Mouse (Mus musculus) adrenal gland, postnatal 10 days (tissue): ENCODE measurements around the gene Hist1h1b. TPM values are rescaled to one million over a fixed set of nuclear protein-coding genes. Genes with fewer than 3 reads are reported as not detected.

Experiments
- DNase-seq: peaks from one replicate; pipeline ENCODE4 v3.0.0; 2021; ENCODE audit warnings: mixed read lengths
- total RNA-seq, 2 experiments: library from RNA; stranded (reverse); gene quantifications; 2 replicates each; pipeline ENCODE4 v1.2.3; 2021

The Hist1h1b gene
- total RNA-seq, 2 experiments from 2014 or later = 179 to 219 TPM

DNA sequence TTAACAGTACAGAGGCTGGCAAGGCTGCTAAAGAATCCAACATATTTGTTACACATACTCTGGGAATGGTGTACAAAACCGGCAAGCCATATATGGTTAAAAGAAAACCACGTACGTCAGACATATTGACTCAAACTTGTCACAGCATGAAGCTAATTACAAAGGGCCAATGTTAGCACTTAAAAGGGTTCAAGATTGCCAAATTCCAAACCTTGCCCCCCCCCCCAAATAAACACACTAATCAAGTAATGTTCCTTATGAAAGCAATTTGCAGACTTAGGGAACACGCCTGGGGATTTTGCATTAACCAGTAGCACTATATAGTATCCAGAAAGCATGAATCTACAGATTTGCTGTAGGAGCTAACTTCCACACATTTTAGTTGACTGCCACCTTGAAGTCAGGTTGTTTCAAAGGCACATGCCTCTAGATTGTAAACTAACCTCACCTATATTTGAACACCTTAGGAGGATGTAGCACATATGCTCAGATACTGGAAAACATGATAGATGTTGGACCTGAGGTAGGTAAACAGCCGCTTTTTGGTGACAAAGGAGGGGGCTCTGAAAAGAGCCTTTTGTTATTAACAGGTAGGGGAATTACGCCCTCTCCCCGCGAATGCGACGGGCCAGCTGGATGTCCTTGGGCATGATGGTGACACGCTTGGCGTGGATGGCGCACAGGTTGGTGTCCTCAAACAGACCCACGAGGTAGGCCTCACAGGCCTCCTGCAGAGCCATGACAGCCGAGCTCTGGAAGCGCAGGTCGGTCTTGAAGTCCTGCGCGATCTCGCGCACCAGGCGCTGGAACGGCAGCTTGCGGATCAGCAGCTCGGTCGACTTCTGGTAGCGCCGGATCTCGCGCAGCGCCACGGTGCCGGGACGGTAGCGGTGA is 2.2 kb upstream of the Hist1h1b start:
- peak; percentile 15 for DNase-seq

DNA sequence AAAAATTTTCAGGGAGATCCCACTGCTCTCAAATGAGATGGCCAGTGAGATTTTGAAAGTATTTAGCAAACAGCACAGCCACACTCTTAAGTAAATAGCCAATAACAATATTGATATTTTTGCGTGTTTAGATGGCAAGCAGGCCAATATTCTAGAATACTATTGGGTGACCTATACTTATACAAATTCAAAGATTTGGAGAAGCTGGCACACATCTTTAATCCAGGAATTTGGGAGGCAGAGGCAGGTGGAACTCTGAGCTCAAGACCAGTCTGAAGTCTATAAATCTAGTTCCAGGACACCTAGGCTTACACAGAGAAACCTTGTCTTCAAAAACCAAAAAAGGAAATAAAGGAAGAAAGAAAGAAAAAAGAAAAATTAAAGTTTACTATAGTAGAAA is 1.2 kb upstream of the Hist1h1b start:
- no peak for DNase-seq

DNA sequence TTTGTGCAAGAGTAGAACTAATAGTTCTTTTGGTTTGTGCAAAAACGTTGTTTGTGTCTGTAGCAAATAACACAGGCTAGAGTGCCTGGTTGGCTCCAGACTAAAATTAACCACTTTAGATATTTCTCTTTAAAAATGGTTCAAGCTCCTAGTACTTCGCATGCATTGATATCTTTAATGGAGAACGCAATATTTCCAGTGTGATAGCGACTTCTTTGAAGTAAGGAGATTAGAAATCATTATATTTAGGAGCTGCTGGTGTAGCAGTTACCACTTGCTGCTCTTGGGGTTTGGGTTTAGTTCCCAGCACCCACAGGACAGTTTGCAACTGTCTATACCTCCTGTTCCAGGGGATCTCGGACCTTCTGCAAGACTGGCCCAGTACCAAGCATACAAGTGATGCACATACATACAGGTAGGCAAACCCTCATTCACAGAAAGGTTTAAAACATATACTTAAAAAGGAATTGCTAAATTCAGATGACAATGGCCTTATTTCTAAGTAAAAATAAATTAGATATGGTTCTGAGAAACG is 663 bp upstream of the Hist1h1b start:
- DNase-seq = no peak

DNA sequence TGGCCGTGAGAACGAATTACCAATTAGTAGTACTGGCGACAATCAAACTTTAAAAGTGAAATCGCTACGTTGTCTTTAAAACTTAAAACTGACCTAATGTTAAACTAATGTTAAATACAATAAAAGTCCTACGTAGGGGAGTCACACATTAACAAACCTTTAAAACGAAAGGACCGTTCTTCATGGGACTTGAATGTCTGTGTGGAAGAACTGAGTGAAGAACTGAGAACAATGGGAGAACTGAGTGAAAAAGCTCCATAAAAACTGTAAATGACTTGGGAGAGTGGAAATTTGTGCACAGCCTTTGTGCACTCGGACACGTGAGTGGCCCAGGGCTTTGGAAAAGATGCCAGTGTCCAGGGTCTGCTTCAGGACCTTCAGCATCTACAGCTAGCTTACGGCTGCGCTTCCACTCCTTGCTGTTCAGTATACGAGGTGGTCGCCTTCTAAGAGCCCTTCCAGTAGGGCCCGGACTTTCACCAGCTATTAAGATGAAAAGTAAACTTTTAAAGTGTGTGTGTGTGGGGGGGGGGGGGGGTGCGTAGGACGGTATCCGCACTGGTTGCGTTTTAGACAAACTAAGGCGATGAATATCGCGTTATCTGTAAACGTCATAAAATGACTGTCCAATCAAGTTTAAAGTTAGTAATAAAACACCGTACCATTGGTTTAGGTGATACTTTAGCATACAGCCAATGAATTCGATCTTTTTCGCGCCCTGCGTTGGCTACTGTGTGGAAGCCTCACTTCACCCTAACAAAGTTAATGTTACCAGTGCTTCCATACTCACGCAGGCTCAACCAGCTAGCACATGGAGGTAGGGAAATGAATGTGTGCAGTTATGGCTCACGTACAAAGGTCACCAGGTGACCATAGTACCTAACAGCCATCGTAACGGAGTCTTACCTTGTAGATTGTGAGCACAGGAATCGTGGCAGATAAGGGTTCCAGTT is 1.3 kb downstream of the Hist1h1b start:
- DNase-seq = peak; percentile 71

DNA sequence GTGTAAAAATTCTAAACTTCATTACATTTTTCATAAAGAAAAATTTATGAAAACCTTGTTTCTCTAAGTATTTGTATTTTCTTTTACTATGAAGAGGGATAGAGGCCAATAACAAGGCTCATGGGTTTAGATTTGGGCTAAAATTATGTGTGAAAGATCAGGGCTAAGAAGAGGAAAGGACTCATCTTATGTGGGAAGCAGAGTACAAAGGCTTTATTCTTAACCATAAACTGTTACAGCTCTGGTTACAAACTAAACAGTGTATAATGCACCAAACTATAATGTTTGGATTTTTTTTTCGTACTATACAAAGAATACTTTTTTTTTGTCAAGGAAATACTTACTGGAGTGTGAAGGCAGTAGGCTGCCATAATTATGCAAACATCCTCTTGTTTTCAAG is 24.7 kb downstream of the Hist1h1b start:
- no peak for DNase-seq

DNA sequence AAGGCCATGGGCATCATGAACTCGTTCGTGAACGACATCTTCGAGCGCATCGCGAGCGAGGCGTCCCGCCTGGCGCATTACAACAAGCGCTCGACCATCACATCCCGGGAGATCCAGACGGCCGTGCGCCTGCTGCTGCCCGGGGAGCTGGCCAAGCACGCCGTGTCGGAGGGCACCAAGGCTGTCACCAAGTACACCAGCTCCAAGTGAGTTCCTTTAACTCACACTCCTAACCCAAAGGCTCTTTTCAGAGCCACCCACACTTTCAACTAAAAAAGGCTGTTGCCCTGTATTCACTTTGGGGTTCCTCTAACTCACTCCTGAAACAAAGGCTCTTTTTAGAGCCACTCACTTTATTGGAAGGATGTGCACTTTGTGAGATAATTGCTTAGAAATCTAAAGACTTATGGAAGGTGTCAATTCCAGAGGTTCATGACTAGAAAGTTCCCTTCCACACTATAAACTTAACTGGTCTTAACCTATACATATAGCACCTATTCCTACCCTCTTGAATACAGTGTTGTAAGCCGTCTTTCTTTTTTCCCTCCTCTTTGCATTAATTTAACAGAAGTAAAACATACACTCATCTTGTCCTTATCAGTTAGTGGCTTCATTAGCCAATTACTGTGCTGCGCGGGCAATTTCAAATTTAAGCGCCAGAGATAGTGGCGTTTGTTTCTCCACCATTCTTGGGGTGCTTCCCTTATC is 26.0 kb downstream of the Hist1h1b start:
- peak; percentile 65 for DNase-seq

DNA sequence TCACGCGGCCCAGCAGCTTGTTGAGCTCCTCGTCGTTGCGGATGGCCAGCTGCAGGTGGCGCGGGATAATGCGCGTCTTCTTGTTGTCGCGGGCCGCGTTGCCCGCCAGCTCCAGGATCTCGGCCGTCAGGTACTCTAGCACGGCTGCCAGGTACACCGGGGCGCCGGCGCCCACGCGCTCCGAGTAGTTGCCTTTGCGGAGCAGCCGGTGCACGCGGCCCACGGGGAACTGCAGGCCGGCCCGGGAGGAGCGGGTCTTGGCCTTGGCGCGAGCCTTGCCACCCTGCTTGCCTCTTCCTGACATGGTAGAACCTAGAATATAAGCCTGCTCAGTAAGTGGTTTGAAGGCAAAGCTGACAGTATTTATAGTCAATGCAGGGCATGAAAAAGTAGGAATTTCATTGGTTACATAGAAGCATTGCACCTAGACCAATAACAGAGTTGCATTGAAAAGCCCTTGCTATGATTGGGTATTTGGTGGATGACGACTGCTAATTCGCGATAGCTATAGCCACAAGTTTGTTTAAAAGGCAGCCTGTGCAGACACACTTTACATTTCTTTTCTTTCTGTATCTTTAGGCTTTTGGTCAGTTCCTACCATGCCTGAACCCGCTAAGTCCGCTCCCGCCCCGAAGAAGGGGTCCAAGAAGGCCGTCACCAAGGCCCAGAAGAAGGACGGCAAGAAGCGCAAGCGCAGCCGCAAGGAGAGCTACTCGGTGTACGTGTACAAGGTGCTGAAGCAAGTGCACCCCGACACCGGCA is 26.7 kb downstream of the Hist1h1b start, which contains the start of the genes Hist1h2ak and Hist1h2bn:
Gene Hist1h2ak, minus strand, starts transcription at position 304 of the 762 bp plus-strand sequence.
Gene Hist1h2bn, plus strand, starts transcription at position 600 of the 762 bp plus-strand sequence.
- DNase-seq = peak; percentile 80

DNA sequence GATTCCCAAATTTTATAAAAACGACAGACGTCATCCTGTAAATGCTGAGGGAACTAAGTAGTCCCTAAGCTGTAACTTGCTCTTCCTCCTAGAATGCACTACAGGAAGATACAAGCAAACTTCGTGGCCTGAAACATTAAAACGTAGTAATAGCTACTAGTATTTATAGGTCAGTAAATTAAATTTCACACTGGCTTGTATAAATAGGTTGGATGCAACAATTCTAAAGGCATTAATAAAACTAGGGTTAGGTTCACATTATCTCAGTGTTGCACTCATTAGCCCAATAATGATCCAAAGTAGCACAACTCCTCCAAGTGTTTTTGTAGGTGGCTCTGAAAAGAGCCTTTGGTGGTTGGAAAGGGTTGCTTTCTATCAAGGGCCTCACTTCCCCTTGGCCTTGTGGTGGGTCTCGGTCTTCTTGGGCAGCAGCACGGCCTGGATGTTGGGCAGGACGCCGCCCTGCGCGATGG is 27.3 kb downstream of the Hist1h1b start:
- DNase-seq = no peak

DNA sequence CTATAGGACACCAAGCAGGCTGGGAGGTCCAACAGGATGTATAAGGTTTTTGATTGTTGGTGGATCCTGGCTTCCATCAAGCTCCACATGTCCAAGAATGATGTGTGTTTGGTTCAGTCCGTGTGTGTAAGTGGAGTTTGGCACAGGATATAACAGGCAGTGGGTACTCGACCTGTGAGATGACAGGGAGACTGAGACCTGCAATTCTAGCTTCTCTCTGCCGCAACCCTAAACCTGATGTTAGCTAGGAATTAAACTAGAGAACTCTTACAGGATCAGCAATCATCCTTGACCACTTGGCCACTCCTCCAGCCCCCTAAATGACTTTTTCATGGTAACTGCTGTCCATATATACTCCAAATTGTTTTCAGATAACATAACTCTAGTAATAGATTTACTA is 28.1 kb downstream of the Hist1h1b start:
- DNase-seq = no peak

DNA sequence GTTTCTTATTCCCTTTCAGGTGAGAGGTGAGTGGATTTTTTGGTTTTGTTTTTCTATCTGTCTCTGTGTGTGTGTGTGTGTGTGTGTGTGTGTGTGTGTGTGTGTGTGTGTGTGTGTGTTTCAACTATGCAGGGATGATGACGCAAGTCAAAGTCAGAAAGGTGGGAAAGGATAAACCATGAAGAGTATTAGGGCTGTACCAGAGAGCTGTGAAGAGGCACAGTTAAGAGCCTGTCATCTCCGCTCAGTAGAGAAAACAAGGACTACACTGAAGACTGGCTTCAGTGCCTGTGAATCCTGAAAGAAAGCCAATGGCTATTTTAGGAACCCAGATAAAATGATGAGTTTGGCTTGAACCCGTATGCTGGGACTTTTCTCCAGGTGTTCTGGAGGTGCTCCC is 28.6 kb downstream of the Hist1h1b start:
- DNase-seq = no peak

DNA sequence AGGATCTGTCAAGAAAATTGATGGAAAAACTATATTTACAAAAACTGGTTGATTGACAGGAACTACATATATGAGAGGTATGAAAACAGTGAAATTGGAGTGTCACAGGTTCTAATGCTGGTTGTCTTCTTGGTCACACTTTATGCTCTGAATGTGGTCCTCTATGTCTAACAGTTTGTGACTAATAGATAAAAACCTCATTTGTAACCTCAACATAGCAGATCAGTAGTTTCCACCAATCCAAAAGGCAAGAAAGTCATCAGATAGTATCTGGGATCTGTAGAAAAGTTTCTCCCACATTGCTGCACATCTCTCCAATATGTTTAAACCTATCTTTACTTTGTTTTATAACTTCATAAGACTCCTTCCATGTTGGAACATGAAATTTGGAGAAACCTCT is 29.0 kb downstream of the Hist1h1b start:
- DNase-seq = no peak

DNA sequence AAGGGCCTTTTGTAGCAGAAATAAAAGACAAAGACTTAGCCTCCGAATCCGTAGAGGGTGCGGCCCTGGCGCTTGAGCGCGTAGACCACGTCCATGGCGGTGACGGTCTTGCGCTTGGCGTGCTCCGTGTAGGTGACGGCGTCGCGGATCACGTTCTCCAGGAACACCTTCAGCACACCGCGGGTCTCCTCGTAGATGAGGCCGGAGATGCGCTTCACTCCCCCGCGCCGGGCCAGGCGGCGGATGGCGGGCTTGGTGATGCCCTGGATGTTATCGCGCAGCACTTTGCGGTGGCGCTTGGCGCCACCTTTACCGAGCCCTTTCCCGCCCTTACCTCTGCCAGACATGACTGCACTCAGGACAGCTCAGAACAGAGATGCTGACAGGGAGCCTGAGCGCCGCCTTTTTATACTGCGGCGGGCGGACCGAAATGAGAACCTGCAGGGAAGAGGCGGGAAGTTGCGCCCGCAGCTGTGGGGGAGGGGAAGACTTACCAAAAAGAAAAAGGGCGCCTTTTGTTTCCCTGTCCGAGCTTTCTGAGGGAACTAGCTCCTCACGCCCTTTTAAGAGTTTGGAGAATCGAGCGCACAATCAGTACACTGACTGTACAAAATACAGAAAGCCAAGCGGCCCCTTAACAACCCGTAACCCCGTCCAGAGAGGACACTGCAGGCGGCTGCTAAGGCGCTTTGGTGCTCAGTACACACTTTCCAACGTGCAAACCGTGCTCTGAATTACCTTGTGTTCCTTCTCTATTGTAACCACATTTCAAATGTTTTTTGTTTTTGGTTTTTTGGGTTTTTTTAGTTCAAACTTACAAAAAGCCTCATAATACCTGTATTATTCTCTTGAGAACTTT is 30.0 kb downstream of the Hist1h1b start, which contains the start of gene Hist1h4k:
Gene Hist1h4k, minus strand, starts transcription at position 347 of the 859 bp plus-strand sequence.
- peak; percentile 94 for DNase-seq

DNA sequence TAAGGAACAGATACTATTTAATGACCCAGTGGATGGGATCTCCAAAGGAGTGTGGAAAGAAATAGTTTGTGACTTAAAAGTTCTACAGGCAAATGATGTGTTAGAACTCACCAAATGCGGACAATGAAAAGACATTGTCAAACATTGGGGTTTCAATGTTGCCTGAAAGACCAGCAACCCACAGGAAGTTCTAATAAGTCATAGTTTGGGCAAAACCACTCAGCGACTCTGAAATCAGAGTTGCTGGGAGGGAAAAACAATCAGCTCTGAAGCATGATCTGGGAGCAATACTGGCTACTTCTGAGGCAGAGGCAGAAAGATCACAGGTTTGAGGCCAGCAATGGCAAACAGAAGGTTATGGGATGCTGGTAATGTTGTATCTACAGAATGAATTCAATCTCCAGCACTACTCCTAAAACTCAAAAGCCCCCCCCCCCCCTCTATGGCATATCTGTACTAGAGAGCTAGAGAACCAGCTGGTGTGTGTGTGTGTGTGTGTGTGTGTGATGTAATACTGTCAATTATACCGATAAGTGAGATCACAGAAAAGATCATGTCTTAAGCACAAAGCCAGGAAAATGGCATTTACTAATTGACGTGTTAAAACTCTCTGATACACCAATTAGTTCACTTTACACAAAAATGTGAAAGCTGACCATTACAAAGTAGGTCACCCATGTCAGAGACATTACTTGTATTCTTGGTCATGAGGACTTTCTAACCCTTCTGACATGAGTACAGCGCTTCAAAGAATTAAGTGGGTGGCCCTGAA is 30.9 kb downstream of the Hist1h1b start:
- no peak for DNase-seq

DNA sequence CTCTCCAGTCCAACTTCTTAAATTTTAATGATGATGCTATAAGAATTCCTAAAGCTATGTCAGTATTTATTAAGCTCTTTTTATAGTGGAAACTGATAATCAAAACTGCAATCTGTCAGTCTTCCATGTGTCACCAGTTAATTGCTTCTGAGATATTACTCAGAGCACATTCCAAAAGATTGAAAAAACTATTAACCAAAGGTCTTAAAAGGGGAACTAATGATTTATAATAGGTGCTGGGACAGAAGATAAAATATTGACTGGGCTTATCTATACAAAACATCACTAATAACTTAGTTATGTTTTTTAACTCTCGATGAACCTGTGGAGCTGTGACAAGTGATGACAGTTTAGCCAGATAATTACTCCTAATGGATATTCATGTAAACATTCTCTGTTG is 35.4 kb downstream of the Hist1h1b start:
- DNase-seq = no peak

DNA sequence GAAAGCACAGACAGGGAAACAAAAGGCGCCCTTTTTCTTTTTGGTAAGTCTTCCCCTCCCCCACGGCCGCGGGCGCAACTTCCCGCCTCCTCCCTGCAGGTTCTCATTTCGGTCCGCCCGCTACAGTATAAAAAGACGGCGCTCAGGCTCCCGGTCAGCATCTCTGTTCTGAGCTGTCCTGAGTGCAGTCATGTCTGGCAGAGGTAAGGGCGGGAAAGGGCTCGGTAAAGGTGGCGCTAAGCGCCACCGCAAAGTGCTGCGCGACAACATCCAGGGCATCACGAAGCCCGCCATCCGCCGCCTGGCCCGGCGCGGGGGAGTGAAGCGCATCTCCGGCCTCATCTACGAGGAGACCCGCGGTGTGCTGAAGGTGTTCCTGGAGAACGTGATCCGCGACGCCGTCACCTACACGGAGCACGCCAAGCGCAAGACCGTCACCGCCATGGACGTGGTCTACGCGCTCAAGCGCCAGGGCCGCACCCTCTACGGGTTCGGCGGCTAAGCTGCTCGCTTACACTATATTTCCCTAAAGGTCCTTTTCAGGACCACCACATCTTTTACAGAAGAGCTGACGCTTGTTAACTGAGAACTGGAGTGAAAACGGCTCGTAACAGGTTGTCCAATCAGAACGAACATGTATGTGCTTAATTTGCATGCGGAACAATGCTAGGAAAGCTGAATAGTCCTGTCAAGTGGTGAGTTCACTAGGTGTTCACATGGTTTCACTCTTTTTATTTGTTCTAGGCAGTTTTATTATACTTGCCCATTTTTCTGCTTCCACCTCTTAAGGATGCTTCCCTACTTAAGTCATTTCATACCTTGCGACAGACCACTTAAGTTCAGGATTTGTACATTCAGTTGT is 45.3 kb downstream of the Hist1h1b start, which contains the start of gene Hist1h4j:
Gene Hist1h4j, plus strand, starts transcription at position 159 of the 862 bp plus-strand sequence.
- peak; percentile 83 for DNase-seq

DNA sequence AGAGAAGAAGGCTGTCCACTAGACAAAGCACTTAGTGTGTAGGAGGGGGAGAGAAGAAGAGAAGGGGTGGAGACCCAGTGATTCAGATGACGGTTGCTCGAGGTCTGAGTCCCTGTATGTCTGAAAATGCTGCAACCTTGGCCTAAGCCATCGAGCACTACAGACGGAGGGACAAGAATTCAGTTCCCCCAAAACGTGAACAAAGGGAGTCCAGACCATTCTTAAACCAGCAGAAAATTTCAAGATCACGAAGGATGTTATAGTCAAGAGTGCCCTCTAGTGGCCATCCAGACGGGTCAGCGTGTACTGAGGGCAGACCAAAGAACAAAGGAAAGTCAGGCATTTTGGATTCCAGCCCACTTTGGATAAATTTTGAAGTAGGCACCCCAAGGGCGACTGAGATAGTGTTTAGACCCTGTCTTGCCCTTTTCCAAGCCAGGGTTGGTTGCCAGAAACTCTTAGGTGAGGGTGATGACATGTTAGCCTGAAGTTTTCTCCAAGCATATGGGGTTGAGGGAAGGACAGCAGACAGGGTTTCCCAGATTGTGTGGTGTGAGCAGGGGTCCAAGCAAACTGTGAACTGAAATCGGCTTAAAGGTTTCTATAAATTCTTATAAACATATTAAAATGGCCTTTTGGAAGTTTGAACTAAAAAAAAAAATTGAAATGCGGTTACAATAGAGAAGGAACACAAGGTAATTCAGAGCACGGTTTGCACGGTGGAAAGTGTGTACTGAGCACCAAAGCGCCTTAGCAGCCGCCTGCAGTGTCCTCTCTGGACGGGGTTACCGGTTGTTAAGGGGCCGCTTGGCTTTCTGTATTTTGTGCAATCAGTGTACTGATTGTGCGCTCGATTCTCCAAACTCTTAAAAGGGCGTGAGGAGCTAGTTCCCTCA is 46.2 kb downstream of the Hist1h1b start:
- DNase-seq = peak; percentile 85

DNA sequence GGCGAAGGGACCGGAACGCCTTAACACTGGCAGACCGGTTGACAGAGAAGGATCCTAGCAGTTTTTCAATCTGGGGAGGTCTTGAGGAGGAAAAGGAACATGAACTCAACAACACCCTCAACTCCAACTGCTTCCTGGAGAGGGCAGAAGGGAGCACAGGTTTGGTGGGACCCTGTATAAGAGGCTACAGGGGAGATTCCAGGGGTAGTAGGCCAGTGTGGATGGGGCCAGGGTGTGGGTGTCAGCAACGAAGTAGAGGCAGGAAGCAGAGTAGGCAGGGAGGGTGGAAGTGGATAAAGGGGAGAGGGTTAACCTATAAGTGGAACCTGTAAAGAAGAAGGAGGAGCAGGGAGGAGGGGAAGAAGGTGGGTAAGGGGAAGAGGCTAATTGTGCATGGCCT is 47.0 kb downstream of the Hist1h1b start:
- no peak for DNase-seq
